Mouse (Mus musculus): ENCODE measurements at regions not wholly inside any gene's neighbourhood (a gene's known extent, or its start where the extent isn't known, plus 50 kb on each side); places are given as distances from the start of the nearest gene placed in this dataset.

GRCm38 (mm10) chr15:56158726-56159125 lies 1318.7 kb downstream of the Slc22a22 start:
- no peak for DNase-seq (ENCODE audit: low read depth in 2 of 2, low spot score in 2 of 2)

- DNase-seq (ENCODE audit: low read depth in 2 of 2, low spot score in 2 of 2), result no peak
Observed at GRCm38 (mm10) chr15:56139451-56139850, 1338.0 kb downstream of the Slc22a22 start.

- no peak for DNase-seq (ENCODE audit: low read depth in 2 of 2, low spot score in 2 of 2)
Observed at GRCm38 (mm10) chr15:56136420-56136970, 1340.9 kb downstream of the Slc22a22 start.

GRCm38 (mm10) chr15:56128029-56128428 lies 1349.4 kb downstream of the Slc22a22 start:
- DNase-seq (ENCODE audit: low read depth in 2 of 2, low spot score in 2 of 2), result no peak

- no peak for DNase-seq (ENCODE audit: low read depth in 2 of 2, low spot score in 2 of 2)
Observed at GRCm38 (mm10) chr15:56119287-56120065, 1357.9 kb downstream of the Slc22a22 start.

GRCm38 (mm10) chr15:56108313-56108712 lies 1369.1 kb downstream of the Slc22a22 start:
- DNase-seq (ENCODE audit: low read depth in 2 of 2, low spot score in 2 of 2), result no peak

- no peak for DNase-seq (ENCODE audit: low read depth in 2 of 2, low spot score in 2 of 2)
Observed at GRCm38 (mm10) chr15:56107719-56108118, 1369.7 kb downstream of the Slc22a22 start.

- DNase-seq (ENCODE audit: low read depth in 2 of 2, low spot score in 2 of 2), result no peak
Observed at GRCm38 (mm10) chr15:56100133-56100735, 1377.2 kb downstream of the Slc22a22 start.

GRCm38 (mm10) chr15:56077838-56078567 lies 1399.4 kb downstream of the Slc22a22 start:
- no peak for DNase-seq (ENCODE audit: low read depth in 2 of 2, low spot score in 2 of 2)

GRCm38 (mm10) chr15:56077081-56077480 lies 1400.3 kb downstream of the Slc22a22 start:
- no peak for DNase-seq (ENCODE audit: low read depth in 2 of 2, low spot score in 2 of 2)

GRCm38 (mm10) chr15:56076680-56077079 lies 1400.7 kb downstream of the Slc22a22 start:
- DNase-seq (ENCODE audit: low read depth in 2 of 2, low spot score in 2 of 2), result no peak

- DNase-seq (ENCODE audit: low read depth in 2 of 2, low spot score in 2 of 2), result no peak
Observed at GRCm38 (mm10) chr15:56069511-56069910, 1407.9 kb downstream of the Slc22a22 start.

GRCm38 (mm10) chr15:56067214-56067613 lies 1410.2 kb downstream of the Slc22a22 start:
- no peak for DNase-seq (ENCODE audit: low read depth in 2 of 2, low spot score in 2 of 2)

- no peak for DNase-seq (ENCODE audit: low read depth in 2 of 2, low spot score in 2 of 2)
Observed at GRCm38 (mm10) chr15:56066540-56066939, 1410.9 kb downstream of the Slc22a22 start.

- no peak for DNase-seq (ENCODE audit: low read depth in 2 of 2, low spot score in 2 of 2)
Observed at GRCm38 (mm10) chr15:56065872-56066534, 1411.4 kb downstream of the Slc22a22 start.

GRCm38 (mm10) chr15:56062576-56062975 lies 1414.8 kb downstream of the Slc22a22 start:
- DNase-seq (ENCODE audit: low read depth in 2 of 2, low spot score in 2 of 2), result no peak

- DNase-seq (ENCODE audit: low read depth in 2 of 2, low spot score in 2 of 2), result no peak
Observed at GRCm38 (mm10) chr15:56061326-56061725, 1416.1 kb downstream of the Slc22a22 start.

GRCm38 (mm10) chr15:56050716-56051115 lies 1426.7 kb downstream of the Slc22a22 start:
- no peak for DNase-seq (ENCODE audit: low read depth in 2 of 2, low spot score in 2 of 2)

GRCm38 (mm10) chr15:56047832-56048231 lies 1429.6 kb downstream of the Slc22a22 start:
- DNase-seq (ENCODE audit: low read depth in 2 of 2, low spot score in 2 of 2), result no peak

- DNase-seq (ENCODE audit: low read depth in 2 of 2, low spot score in 2 of 2), result peak; percentile 60 to 71
Observed at GRCm38 (mm10) chr15:56046679-56047532, 1430.5 kb downstream of the Slc22a22 start.
